Mouse (Mus musculus): ENCODE measurements at regions not wholly inside any gene's neighbourhood (a gene's known extent, or its start where the extent isn't known, plus 50 kb on each side); places are given as distances from the start of the nearest gene placed in this dataset.
"Not testable (repeated sequence)": the region's sequence is repeated elsewhere in the genome, so short reads cannot be mapped to it uniquely, and the experiment has no call there.

- Histone ChIP-seq H3K27ac (ENCODE audit: control insufficient read depth, low read depth, low read length) (no peak overlapping the region), H3K36me3 (ENCODE audit: control insufficient read depth in 1 of 2, insufficient read depth in 2 of 2, low read length in 2 of 2) (peaks cover 0 to 23% of the 10 kb centered on the region in 2 experiments; a peak in 2 of 4 replicates), H3K9ac (ENCODE audit: control insufficient read depth, low read depth, low read length, poor library complexity, severe bottlenecking) (no peak overlapping the region), H3K79me2 (ENCODE audit: control insufficient read depth, insufficient read depth, low read length, poor library complexity) (no peaks in the 10 kb centered on the region), H3K4me3 (ENCODE audit: control insufficient read depth in 1 of 2, insufficient read depth in 1 of 2, low read depth in 2 of 2, low read length in 2 of 2) (no peak overlapping the region), H3K4me1 (ENCODE audit: control insufficient read depth in 1 of 2, insufficient read depth in 2 of 2, low read length in 2 of 2) (peaks cover 16 to 37% of the 10 kb centered on the region in 2 experiments), H3K9me3 (replicated peaks; ENCODE audit: insufficient read depth, low read length) (no peaks in the 10 kb centered on the region), H3K27me3 (ENCODE audit: control insufficient read depth in 1 of 2, insufficient read depth in 2 of 2, low read length in 2 of 2) (no peaks in the 10 kb centered on the region)
- 0 out of 2 replicates have a peak, but pooled peaks have one; percentile 13 for TF ChIP-seq GATA1 (IDR thresholded peaks at IDR 0.05; ENCODE audit: low read depth, low read length)
- TF ChIP-seq MAZ (IDR thresholded peaks at IDR 0.05; ENCODE audit: low read depth, low read length), result no peak
- 0 out of 2 replicates have a peak, but pooled peaks have one; percentile 30 for TF ChIP-seq RCOR1 (IDR thresholded peaks at IDR 0.05; ENCODE audit: low read depth, low read length)
- peak; percentile 29 for DNase-seq (ENCODE audit: low read depth, low spot score)
Measured at GRCm38 (mm10) chr10:119083431-119083830, 156.4 kb downstream of the Cand1 start.

- Histone ChIP-seq H3K4me1 (ENCODE audit: control insufficient read depth in 1 of 2, insufficient read depth in 2 of 2, low read length in 2 of 2) (peaks cover 16 to 37% of the 10 kb centered on the region in 2 experiments), H3K9ac (ENCODE audit: control insufficient read depth, low read depth, low read length, poor library complexity, severe bottlenecking) (no peak overlapping the region), H3K36me3 (ENCODE audit: control insufficient read depth in 1 of 2, insufficient read depth in 2 of 2, low read length in 2 of 2) (peaks cover 0 to 23% of the 10 kb centered on the region in 2 experiments; a peak in 2 of 4 replicates), H3K79me2 (ENCODE audit: control insufficient read depth, insufficient read depth, low read length, poor library complexity) (no peaks in the 10 kb centered on the region), H3K4me3 (ENCODE audit: control insufficient read depth in 1 of 2, insufficient read depth in 1 of 2, low read depth in 2 of 2, low read length in 2 of 2) (no peak overlapping the region), H3K9me3 (replicated peaks; ENCODE audit: insufficient read depth, low read length) (no peaks in the 10 kb centered on the region), H3K27ac (ENCODE audit: control insufficient read depth, low read depth, low read length) (no peak overlapping the region), H3K27me3 (ENCODE audit: control insufficient read depth in 1 of 2, insufficient read depth in 2 of 2, low read length in 2 of 2) (no peaks in the 10 kb centered on the region)
- TF ChIP-seq POLR2AphosphoS5 (IDR thresholded peaks at IDR 0.05; ENCODE audit: borderline replicate concordance, low read depth, low read length) (no peak), CHD2 (IDR thresholded peaks at IDR 0.05; ENCODE audit: low read length) (no peak), MXI1 (IDR thresholded peaks at IDR 0.05; ENCODE audit: low read depth, low read length) (no peak), JUND (IDR thresholded peaks at IDR 0.05; ENCODE audit: low read depth, low read length) (no peak), SMC3 (IDR thresholded peaks at IDR 0.05; ENCODE audit: low read depth, low read length) (no peak), ELF1 (IDR thresholded peaks at IDR 0.05; ENCODE audit: low read depth, low read length) (no peak), ZMIZ1 (IDR thresholded peaks at IDR 0.05; ENCODE audit: low read depth, low read length) (no peak), TAL1 (IDR thresholded peaks at IDR 0.05; ENCODE audit: low read length) (no peak), ETS1 (IDR thresholded peaks at IDR 0.05; ENCODE audit: low read depth, low read length) (no peak)
- no peak for DNase-seq (ENCODE audit: low read depth, low spot score)
Measured at GRCm38 (mm10) chr10:119082861-119083260, 157.0 kb downstream of the Cand1 start.

- peaks cover 14 to 31% of the 10 kb centered on the region in 2 experiments for H3K4me1 ChIP-seq (ENCODE audit: control insufficient read depth in 1 of 2, insufficient read depth in 2 of 2, low read length in 2 of 2)
- H3K36me3 ChIP-seq (ENCODE audit: control insufficient read depth in 1 of 2, insufficient read depth in 2 of 2, low read length in 2 of 2), result peaks cover 0 to 17% of the 10 kb centered on the region in 2 experiments; a peak in 2 of 4 replicates
- not testable (repeated sequence) for H3K9me3 ChIP-seq (replicated peaks; ENCODE audit: insufficient read depth, low read length); H3K9ac ChIP-seq (ENCODE audit: control insufficient read depth, low read depth, low read length, poor library complexity, severe bottlenecking); H3K4me3 ChIP-seq (ENCODE audit: control insufficient read depth in 1 of 2, insufficient read depth in 1 of 2, low read depth in 2 of 2, low read length in 2 of 2); H3K27me3 ChIP-seq (ENCODE audit: control insufficient read depth in 1 of 2, insufficient read depth in 2 of 2, low read length in 2 of 2); H3K79me2 ChIP-seq (ENCODE audit: control insufficient read depth, insufficient read depth, low read length, poor library complexity); DNase-seq (ENCODE audit: low read depth, low spot score); H3K27ac ChIP-seq (ENCODE audit: control insufficient read depth, low read depth, low read length)
Measured at GRCm38 (mm10) chr10:119081766-119082165, 158.1 kb downstream of the Cand1 start.
